Mouse (Mus musculus) cerebellum, adult 2 months (tissue): ENCODE measurements around the gene Sept10.

Experiments
- CTCF ChIP-seq: fragments of 200-500 bp; IDR thresholded peaks from 2 replicates; pipeline ENCODE4 v1.5.1; 2011; ENCODE audit warnings: low read depth, mild to moderate bottlenecking, control low read depth, low read length, moderate library complexity, borderline replicate concordance; ENCODE audit not compliant: insufficient read depth
- POLR2A ChIP-seq: fragments of 200-500 bp; IDR thresholded peaks from 2 replicates; pipeline ENCODE4 v1.6.1; 2011; ENCODE audit warnings: low read length, control low read depth, borderline replicate concordance; ENCODE audit not compliant: insufficient read depth

- TF ChIP-seq POLR2A: no peak
- no peak for TF ChIP-seq CTCF
These were observed 49.1 kb downstream of the Sept10 start for GRCm38 (mm10) chr10:59172539-59172938.
